Mouse (Mus musculus): ENCODE measurements around the gene Tgfbr3. TPM values are rescaled to one million over a fixed set of nuclear protein-coding genes. Genes with fewer than 3 reads are reported as not detected.
A peak's percentile ranks its signal among the peaks of the same experiment; 100 is the strongest.

Gene Tgfbr3
- polyA plus RNA-seq, 1 experiment: 7.5 TPM

DNA sequence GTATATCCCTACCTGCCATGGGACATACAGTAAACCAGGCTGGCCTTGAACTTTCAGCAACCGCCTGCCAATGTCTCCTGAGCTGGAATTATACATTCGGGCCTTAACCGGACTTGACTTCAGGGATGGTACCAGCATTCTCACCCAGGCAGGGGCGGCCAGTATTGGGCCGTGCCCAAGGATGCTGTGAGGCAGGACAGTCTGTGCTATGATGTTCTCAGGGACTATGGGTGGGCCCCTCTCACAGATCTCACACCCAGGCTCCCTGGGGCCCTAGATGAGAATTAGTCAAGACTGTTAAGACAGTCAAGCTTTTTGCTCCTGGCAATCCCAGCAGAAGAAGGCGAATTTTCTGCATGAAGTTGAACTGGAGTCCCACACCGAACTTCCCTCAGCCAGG lies 211.5 kb downstream of the Tgfbr3 start:
- Histone ChIP-seq H3K27me3 (ENCODE audit: control insufficient read depth, insufficient read depth, low read length) (no peaks in the 10 kb centered on the region), H3K27ac (ENCODE audit: insufficient read depth, low read depth, low read length) (no peak overlapping the region), H3K4me1 (ENCODE audit: control insufficient read depth, insufficient read depth, insufficient read length, low read length) (peaks cover 8% of the 10 kb centered on the region), H3K36me3 (ENCODE audit: control insufficient read depth, insufficient read depth, low read length) (no peaks in the 10 kb centered on the region), H3K4me3 (ENCODE audit: low read depth, low read length) (no peak overlapping the region)
- WGBS: 95% methylated on average over 7 of the region's 7 CpGs
- TF ChIP-seq CTCF (IDR thresholded peaks at IDR 0.05; ENCODE audit: extremely low read depth, insufficient read length, insufficient replicate concordance, low read depth, low read length): no peak
- no peak for TF ChIP-seq POLR2A (IDR thresholded peaks at IDR 0.05; ENCODE audit: low read depth, low read length)

DNA sequence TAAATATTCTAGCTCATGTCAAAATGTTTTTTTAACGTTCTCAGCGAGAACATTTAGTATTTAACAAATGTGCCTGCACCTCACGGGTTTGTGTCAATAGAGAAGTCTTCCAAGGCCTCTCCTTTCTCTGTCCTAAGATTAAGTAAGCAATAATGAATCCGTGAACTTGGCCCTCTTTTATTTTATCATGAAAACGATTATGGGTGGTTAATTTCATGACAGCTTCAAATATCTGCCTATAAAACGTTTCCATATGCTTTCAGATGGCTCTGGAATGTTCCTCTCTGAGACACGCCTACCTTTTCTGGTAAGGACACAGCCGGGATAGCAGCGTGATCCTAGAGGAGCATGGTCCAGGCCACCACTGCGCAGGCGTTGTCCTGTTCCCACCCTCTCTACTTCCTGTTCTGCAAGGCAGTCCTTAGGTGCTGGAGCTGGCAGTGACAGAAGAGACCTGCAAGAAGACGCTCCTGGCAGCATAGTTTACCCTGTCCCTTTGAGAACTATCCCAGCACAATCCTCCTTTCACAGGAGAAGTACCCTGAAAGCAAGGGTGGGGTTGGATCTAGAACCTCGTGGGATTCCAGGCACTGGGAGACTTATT lies 214.3 kb downstream of the Tgfbr3 start:
- TF ChIP-seq POLR2A (IDR thresholded peaks at IDR 0.05; ENCODE audit: low read depth, low read length) (no peak), CTCF (IDR thresholded peaks at IDR 0.05; ENCODE audit: extremely low read depth, insufficient read length, insufficient replicate concordance, low read depth, low read length) (no peak)
- no peaks in the 10 kb centered on the region for H3K27me3 ChIP-seq (ENCODE audit: control insufficient read depth, insufficient read depth, low read length)
- H3K4me3 ChIP-seq (ENCODE audit: low read depth, low read length): no peak overlapping the region
- WGBS: 24% methylated on average over 13 of the region's 13 CpGs
- peaks cover 7% of the 10 kb centered on the region for H3K4me1 ChIP-seq (ENCODE audit: control insufficient read depth, insufficient read depth, insufficient read length, low read length)
- H3K27ac ChIP-seq (ENCODE audit: insufficient read depth, low read depth, low read length): 0 out of 2 replicates have a peak overlapping the region, but pooled peaks have one; percentile 33
- H3K36me3 ChIP-seq (ENCODE audit: control insufficient read depth, insufficient read depth, low read length): no peaks in the 10 kb centered on the region

DNA sequence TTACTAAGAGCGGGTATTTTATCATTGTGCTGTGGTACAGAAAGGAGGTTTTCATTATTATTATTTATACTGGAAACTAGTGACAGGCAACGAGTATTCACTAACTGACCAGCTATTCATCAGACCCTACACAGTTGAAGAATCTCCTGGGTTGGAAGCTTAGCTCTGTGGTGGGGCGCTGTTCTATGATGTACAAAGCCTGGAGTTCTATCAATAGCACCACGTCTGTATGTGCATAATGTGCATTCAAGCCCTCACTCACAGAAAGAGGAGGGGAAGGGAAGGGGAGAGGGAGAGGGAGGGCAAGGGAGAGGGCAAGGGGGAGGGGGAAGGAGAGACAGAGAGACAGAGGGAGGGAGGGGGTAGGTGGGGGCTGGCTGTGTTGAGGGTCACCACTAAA lies 215.1 kb downstream of the Tgfbr3 start:
- peaks cover 3% of the 10 kb centered on the region for H3K4me1 ChIP-seq (ENCODE audit: control insufficient read depth, insufficient read depth, insufficient read length, low read length)
- no peak for TF ChIP-seq POLR2A (IDR thresholded peaks at IDR 0.05; ENCODE audit: low read depth, low read length)
- no peak for TF ChIP-seq CTCF (IDR thresholded peaks at IDR 0.05; ENCODE audit: extremely low read depth, insufficient read length, insufficient replicate concordance, low read depth, low read length)
- no peak overlapping the region for H3K4me3 ChIP-seq (ENCODE audit: low read depth, low read length)
- H3K36me3 ChIP-seq (ENCODE audit: control insufficient read depth, insufficient read depth, low read length): no peaks in the 10 kb centered on the region
- H3K27me3 ChIP-seq (ENCODE audit: control insufficient read depth, insufficient read depth, low read length): no peaks in the 10 kb centered on the region
- WGBS: 90% methylated on average over 4 of the region's 4 CpGs
- H3K27ac ChIP-seq (ENCODE audit: insufficient read depth, low read depth, low read length): no peak overlapping the region

DNA sequence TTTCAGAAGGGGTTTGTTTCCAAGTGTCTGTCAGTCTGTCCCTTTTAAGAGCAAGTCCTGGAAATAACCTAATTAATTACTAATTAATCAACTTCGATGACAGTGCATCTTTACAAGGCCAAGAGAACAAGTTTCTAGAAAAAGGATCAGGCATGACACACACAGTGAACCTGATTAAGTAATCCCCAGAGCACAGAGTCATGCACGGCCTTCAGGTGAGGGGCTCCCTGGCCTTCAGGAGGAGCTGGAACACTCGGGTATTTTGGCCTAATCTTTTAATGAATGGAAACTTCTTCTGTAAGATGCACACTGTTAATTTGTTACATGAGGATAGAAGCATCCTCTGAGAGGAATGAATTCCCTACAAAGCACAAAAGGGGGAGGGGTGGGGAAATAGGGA lies 215.9 kb downstream of the Tgfbr3 start:
- no peak for TF ChIP-seq CTCF (IDR thresholded peaks at IDR 0.05; ENCODE audit: extremely low read depth, insufficient read length, insufficient replicate concordance, low read depth, low read length)

DNA sequence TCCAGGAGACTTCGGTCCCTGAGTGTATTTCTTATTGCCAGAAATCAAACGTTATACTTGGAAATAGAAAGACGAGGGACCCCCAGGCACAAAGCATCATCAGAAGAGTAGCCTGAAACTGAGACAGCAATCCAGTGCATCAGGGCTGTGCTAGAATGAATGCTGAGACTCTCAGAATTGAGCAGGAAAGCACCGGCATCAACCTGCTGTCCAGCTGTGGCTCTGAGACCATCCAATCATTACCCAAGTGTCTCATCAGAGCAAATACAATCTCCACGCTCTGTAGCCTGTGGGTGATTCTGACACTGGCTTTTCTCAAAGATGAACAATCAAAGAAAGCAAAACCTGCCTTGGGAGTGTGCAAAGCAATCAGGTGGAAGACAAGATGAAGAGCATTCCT lies 221.3 kb downstream of the Tgfbr3 start:
- Histone ChIP-seq H3K27me3 (ENCODE audit: control insufficient read depth, insufficient read depth, low read length) (no peaks in the 10 kb centered on the region), H3K27ac (ENCODE audit: insufficient read depth, low read depth, low read length) (no peak overlapping the region), H3K4me1 (ENCODE audit: control insufficient read depth, insufficient read depth, insufficient read length, low read length) (peaks cover 8% of the 10 kb centered on the region; the same call in 1 of the 2 replicates), H3K4me3 (ENCODE audit: low read depth, low read length) (no peak overlapping the region), H3K36me3 (ENCODE audit: control insufficient read depth, insufficient read depth, low read length) (no peaks in the 10 kb centered on the region)
- WGBS: 65% methylated on average over 5 of the region's 5 CpGs
- TF ChIP-seq CTCF (IDR thresholded peaks at IDR 0.05; ENCODE audit: extremely low read depth, insufficient read length, insufficient replicate concordance, low read depth, low read length) (no peak), POLR2A (IDR thresholded peaks at IDR 0.05; ENCODE audit: low read depth, low read length) (no peak)

More for the DNA sequence above, 215.9 kb downstream of the Tgfbr3 start:
- no peak overlapping the region for H3K27ac ChIP-seq (ENCODE audit: insufficient read depth, low read depth, low read length)
- no peaks in the 10 kb centered on the region for H3K27me3 ChIP-seq (ENCODE audit: control insufficient read depth, insufficient read depth, low read length)
- 67% methylated on average over 3 of the region's 3 CpGs for WGBS
- no peaks in the 10 kb centered on the region for H3K36me3 ChIP-seq (ENCODE audit: control insufficient read depth, insufficient read depth, low read length)
- no peaks in the 10 kb centered on the region; the same call in 1 of the 2 replicates for H3K4me1 ChIP-seq (ENCODE audit: control insufficient read depth, insufficient read depth, insufficient read length, low read length)
- no peak overlapping the region for H3K4me3 ChIP-seq (ENCODE audit: low read depth, low read length)

DNA sequence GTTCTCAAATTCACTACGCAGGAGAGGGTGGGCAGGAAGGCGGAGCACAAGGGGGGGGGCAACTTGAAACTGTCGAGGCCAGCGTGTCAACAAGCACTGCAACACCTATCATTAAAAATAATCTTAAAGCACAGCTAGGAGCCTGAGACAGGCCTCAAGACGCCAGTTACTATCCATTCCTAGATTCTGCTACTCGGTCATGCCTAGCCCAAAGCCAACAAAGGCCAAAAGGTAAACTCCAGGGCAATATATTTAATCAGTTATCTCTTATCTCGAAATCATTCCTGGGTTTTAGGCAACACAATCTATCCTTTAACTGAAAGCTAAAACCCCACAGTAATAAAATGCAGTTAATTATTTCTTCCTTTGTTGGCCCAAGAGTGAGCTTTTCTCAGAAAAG lies 221.9 kb downstream of the Tgfbr3 start:
- 37% methylated on average over 7 of the region's 7 CpGs for WGBS
- no peak overlapping the region for H3K27ac ChIP-seq (ENCODE audit: insufficient read depth, low read depth, low read length)
- H3K27me3 ChIP-seq (ENCODE audit: control insufficient read depth, insufficient read depth, low read length): no peaks in the 10 kb centered on the region
- no peak overlapping the region for H3K4me3 ChIP-seq (ENCODE audit: low read depth, low read length)
- H3K36me3 ChIP-seq (ENCODE audit: control insufficient read depth, insufficient read depth, low read length): no peaks in the 10 kb centered on the region
- TF ChIP-seq CTCF (IDR thresholded peaks at IDR 0.05; ENCODE audit: extremely low read depth, insufficient read length, insufficient replicate concordance, low read depth, low read length) (no peak), POLR2A (IDR thresholded peaks at IDR 0.05; ENCODE audit: low read depth, low read length) (no peak)
- H3K4me1 ChIP-seq (ENCODE audit: control insufficient read depth, insufficient read depth, insufficient read length, low read length): peaks cover 8% of the 10 kb centered on the region; the same call in 1 of the 2 replicates

DNA sequence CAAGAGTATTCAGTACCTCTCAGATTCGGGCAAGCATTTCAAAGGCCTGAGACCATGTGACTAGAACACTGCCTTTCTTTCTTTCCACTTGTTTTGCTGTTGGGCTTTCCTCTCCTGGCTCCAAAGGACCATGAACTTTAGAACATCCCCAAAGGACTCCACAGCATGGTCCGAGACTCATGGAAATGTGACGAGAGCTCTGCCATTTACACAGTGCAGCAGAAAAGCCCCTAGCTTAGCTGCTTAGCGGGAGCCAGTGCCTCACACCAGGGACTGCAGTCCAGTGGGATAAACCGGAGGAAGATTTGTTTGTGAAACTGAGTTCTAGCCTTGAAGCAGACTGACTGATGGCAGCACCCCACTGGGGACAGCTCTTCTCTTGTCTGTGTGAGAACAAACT lies 224.5 kb downstream of the Tgfbr3 start:
- Histone ChIP-seq H3K36me3 (ENCODE audit: control insufficient read depth, insufficient read depth, low read length) (no peaks in the 10 kb centered on the region), H3K27me3 (ENCODE audit: control insufficient read depth, insufficient read depth, low read length) (no peaks in the 10 kb centered on the region), H3K4me1 (ENCODE audit: control insufficient read depth, insufficient read depth, insufficient read length, low read length) (peaks cover 8% of the 10 kb centered on the region; the same call in 1 of the 2 replicates), H3K4me3 (ENCODE audit: low read depth, low read length) (no peak overlapping the region), H3K27ac (ENCODE audit: insufficient read depth, low read depth, low read length) (no peak overlapping the region)
- 86% methylated on average over 5 of the region's 5 CpGs for WGBS
- TF ChIP-seq POLR2A (IDR thresholded peaks at IDR 0.05; ENCODE audit: low read depth, low read length) (no peak), CTCF (IDR thresholded peaks at IDR 0.05; ENCODE audit: extremely low read depth, insufficient read length, insufficient replicate concordance, low read depth, low read length) (no peak)

All from small intestine, adult 2 months (tissue).